Mouse (Mus musculus) MEL (cell line): Measurements from ENCODE around the gene Adcy4. TPM values are rescaled to one million over a fixed set of nuclear protein-coding genes. Genes with fewer than 3 reads are reported as not detected.
A peak's percentile ranks its signal among the peaks of the same experiment; 100 is the strongest.

ENCODE experiments used
- DNase-seq: peaks from one replicate; pipeline ENCODE4 v3.0.0; 2011; ENCODE audit warnings: low read depth, low spot score
- H3K27ac ChIP-seq: 2 replicates; pipeline ENCODE4 v1.5.1; 2012; ENCODE audit warnings: low read depth, mild to moderate bottlenecking, control low read depth, low read length, moderate library complexity; ENCODE audit not compliant: control insufficient read depth
- H3K27me3 ChIP-seq, 2 experiments: fragments of 150-350 bp in 1 of 2; sonication (generic) in 1 of 2; 2 replicates each; pipeline ENCODE4 v1.6.1; 2012; ENCODE audit warnings: low read length in 2 of 2, mild to moderate bottlenecking in 2 of 2, improper control_type of control experiment in 1 of 2, moderate library complexity in 1 of 2; ENCODE audit not compliant: insufficient read depth in 2 of 2, control insufficient read depth in 1 of 2
- H3K36me3 ChIP-seq, 2 experiments: 2 replicates each; pipeline ENCODE4 v1.6.1; 2012 to 2014; ENCODE audit warnings: low read length in 2 of 2, improper control_type of control experiment in 1 of 2, inconsistent platforms in 1 of 2, mild to moderate bottlenecking in 1 of 2; ENCODE audit not compliant: insufficient read depth in 2 of 2, control insufficient read depth in 1 of 2
- H3K4me1 ChIP-seq, 2 experiments: fragments of 150-350 bp in 1 of 2; sonication (generic) in 1 of 2; 2 replicates each; pipeline ENCODE4 v1.6.1; 2012; ENCODE audit warnings: low read length in 2 of 2, improper control_type of control experiment in 1 of 2, mild to moderate bottlenecking in 1 of 2; ENCODE audit not compliant: insufficient read depth in 2 of 2, control insufficient read depth in 1 of 2
- H3K4me3 ChIP-seq, 2 experiments: fragments of 150-350 bp in 1 of 2; sonication (generic) in 1 of 2; 2 replicates each; pipeline ENCODE4 v1.5.1; 2012; ENCODE audit warnings: low read depth in 2 of 2, low read length in 2 of 2, mild to moderate bottlenecking in 2 of 2, moderate library complexity in 2 of 2, control low read depth in 1 of 2, improper control_type of control experiment in 1 of 2; ENCODE audit not compliant: control insufficient read depth in 1 of 2, insufficient read depth in 1 of 2
- H3K79me2 ChIP-seq: 2 replicates; pipeline ENCODE4 v1.6.1; 2012; ENCODE audit warnings: mild to moderate bottlenecking, low read length, moderate library complexity; ENCODE audit not compliant: control insufficient read depth, poor library complexity, insufficient read depth
- H3K9ac ChIP-seq: 2 replicates; pipeline ENCODE4 v1.6.1; 2012; ENCODE audit warnings: low read depth, mild to moderate bottlenecking, control low read depth, low read length, moderate library complexity; ENCODE audit not compliant: control insufficient read depth, poor library complexity, severe bottlenecking
- H3K9me3 ChIP-seq: fragments of 150-350 bp; sonication (generic); replicated peaks from 2 replicates; pipeline ENCODE4 v1.6.1; 2012; ENCODE audit warnings: mild to moderate bottlenecking, low read length, improper control_type of control experiment, moderate library complexity; ENCODE audit not compliant: insufficient read depth
- BHLHE40 ChIP-seq: IDR thresholded peaks from 2 replicates; pipeline ENCODE4 v1.6.1; 2012; ENCODE audit warnings: low read depth, mild to moderate bottlenecking, inconsistent platforms, low read length, improper control_type of control experiment, borderline replicate concordance
- ELF1 ChIP-seq: IDR thresholded peaks from 2 replicates; pipeline ENCODE4 v1.6.1; 2014; ENCODE audit warnings: low read depth, mild to moderate bottlenecking, inconsistent platforms, low read length, improper control_type of control experiment, moderate library complexity
- EP300 ChIP-seq, 2 experiments: IDR thresholded peaks; 2 replicates each; pipeline ENCODE4 v1.6.1; 2011; ENCODE audit warnings: improper control_type of control experiment in 2 of 2, low read length in 2 of 2, low read depth in 1 of 2, mild to moderate bottlenecking in 1 of 2
- GABPA ChIP-seq: IDR thresholded peaks from 2 replicates; pipeline ENCODE4 v1.6.1; 2012; ENCODE audit warnings: low read depth, mild to moderate bottlenecking, inconsistent platforms, low read length, improper control_type of control experiment, moderate library complexity
- GATA1 ChIP-seq: IDR thresholded peaks from 2 replicates; pipeline ENCODE4 v1.6.1; 2011; ENCODE audit warnings: low read depth, low read length, improper control_type of control experiment
- HCFC1 ChIP-seq: IDR thresholded peaks from 2 replicates; pipeline ENCODE4 v1.6.1; 2012; ENCODE audit warnings: low read depth, mild to moderate bottlenecking, inconsistent platforms, low read length, improper control_type of control experiment, moderate library complexity
- JUND ChIP-seq: IDR thresholded peaks from 2 replicates; pipeline ENCODE4 v1.6.1; 2011; ENCODE audit warnings: low read depth, mild to moderate bottlenecking, improper control_type of control experiment, low read length
- MAFK ChIP-seq: IDR thresholded peaks from 2 replicates; pipeline ENCODE4 v1.6.1; 2011; ENCODE audit warnings: low read depth, mild to moderate bottlenecking, low read length, improper control_type of control experiment, borderline replicate concordance
- MAX ChIP-seq: IDR thresholded peaks from 2 replicates; pipeline ENCODE4 v1.6.1; 2011; ENCODE audit warnings: low read length, improper control_type of control experiment
- MXI1 ChIP-seq: IDR thresholded peaks from 2 replicates; pipeline ENCODE4 v1.6.1; 2011; ENCODE audit warnings: mild to moderate bottlenecking, low read depth, low read length, improper control_type of control experiment
- MYB ChIP-seq: IDR thresholded peaks from 2 replicates; pipeline ENCODE4 v1.6.1; 2011; ENCODE audit warnings: mild to moderate bottlenecking, low read depth, low read length, improper control_type of control experiment
- NELFE ChIP-seq: IDR thresholded peaks from 2 replicates; pipeline ENCODE4 v1.6.1; 2011; ENCODE audit warnings: low read depth, low read length, improper control_type of control experiment
- RAD21 ChIP-seq: IDR thresholded peaks from 2 replicates; pipeline ENCODE4 v1.6.1; 2011; ENCODE audit warnings: mild to moderate bottlenecking, low read depth, low read length, improper control_type of control experiment
- RCOR1 ChIP-seq: IDR thresholded peaks from 2 replicates; pipeline ENCODE4 v1.6.1; 2012; ENCODE audit warnings: low read depth, mild to moderate bottlenecking, inconsistent platforms, low read length, improper control_type of control experiment
- SIN3A ChIP-seq: IDR thresholded peaks from 2 replicates; pipeline ENCODE4 v1.6.1; 2012; ENCODE audit warnings: low read length, improper control_type of control experiment, inconsistent platforms
- SMC3 ChIP-seq: IDR thresholded peaks from 2 replicates; pipeline ENCODE4 v1.6.1; 2011; ENCODE audit warnings: low read depth, low read length, improper control_type of control experiment
- TBP ChIP-seq: IDR thresholded peaks from 2 replicates; pipeline ENCODE4 v1.8.0; 2011; ENCODE audit warnings: low read depth, low read length, improper control_type of control experiment
- TCF12 ChIP-seq: IDR thresholded peaks from 2 replicates; pipeline ENCODE4 v1.6.1; 2014; ENCODE audit warnings: low read depth, mild to moderate bottlenecking, inconsistent platforms, low read length, improper control_type of control experiment, moderate library complexity
- UBTF ChIP-seq: IDR thresholded peaks from 2 replicates; pipeline ENCODE4 v1.6.1; 2012; ENCODE audit warnings: low read depth, mild to moderate bottlenecking, inconsistent platforms, low read length, improper control_type of control experiment, moderate library complexity, borderline replicate concordance; ENCODE audit not compliant: insufficient read depth
- USF1 ChIP-seq: IDR thresholded peaks from 2 replicates; pipeline ENCODE4 v1.6.1; 2014; ENCODE audit warnings: low read depth, mild to moderate bottlenecking, inconsistent platforms, low read length, improper control_type of control experiment, moderate library complexity
- ZC3H11A ChIP-seq: IDR thresholded peaks from 2 replicates; pipeline ENCODE4 v1.6.1; 2012; ENCODE audit warnings: low read depth, mild to moderate bottlenecking, inconsistent platforms, low read length, improper control_type of control experiment
- ZKSCAN1 ChIP-seq: IDR thresholded peaks from 2 replicates; pipeline ENCODE4 v1.6.1; 2012; ENCODE audit warnings: low read depth, mild to moderate bottlenecking, inconsistent platforms, low read length, improper control_type of control experiment, moderate library complexity
- ZNF384 ChIP-seq: IDR thresholded peaks from 2 replicates; pipeline ENCODE4 v1.6.1; 2012; ENCODE audit warnings: low read depth, mild to moderate bottlenecking, inconsistent platforms, low read length, improper control_type of control experiment
- polyA plus RNA-seq, 2 experiments: library from polyadenylated mRNA; stranded (reverse) in 1 of 2; unstranded in 1 of 2; fragments of >175 nt in 1 of 2; fragments of >200 nt in 1 of 2; gene quantifications; 2 replicates each; pipeline versions ENCODE4 v1.2.1 to v1.2.4; 2012; ENCODE audit warnings: low replicate concordance in 2 of 2, low read depth in 1 of 2; ENCODE audit not compliant: insufficient read length in 2 of 2, insufficient read depth in 1 of 2, missing spikeins in 1 of 2
- total RNA-seq: library from RNA; depleted of rRNA; stranded (reverse); fragments of 300-350 nt; gene quantifications from 2 replicates; pipeline ENCODE4 v1.2.3, GENCODE M21; 2012

Adcy4 gene
- total and polyA plus RNA-seq, 3 experiments, result 0.19 to 0.35 TPM; not detected in 1

- TF ChIP-seq BHLHE40 (peak; percentile 62; the same call in 1 of the 2 replicates), TBP (peak; percentile 79), GATA1 (peak; percentile 88), GABPA (no peak), SMC3 (no peak), HCFC1 (peak; percentile 72), EP300 (IDR thresholded peaks at IDR 0.05; ENCODE audit: low read depth in 1 of 2, low read length in 2 of 2) (peak; percentile 65 to 89), MAX (peak; percentile 90), RAD21 (no peak), RCOR1 (peak; percentile 52; the same call in 1 of the 2 replicates), ZC3H11A (no peak), TCF12 (peak; percentile 91), MAFK (no peak), NELFE (peak; percentile 53), ZNF384 (no peak; the same call in 1 of the 2 replicates)
Observed at GRCm38 (mm10) chr14:55769087-55769703, 14.7 kb downstream of the Adcy4 start (continued).

DNA sequence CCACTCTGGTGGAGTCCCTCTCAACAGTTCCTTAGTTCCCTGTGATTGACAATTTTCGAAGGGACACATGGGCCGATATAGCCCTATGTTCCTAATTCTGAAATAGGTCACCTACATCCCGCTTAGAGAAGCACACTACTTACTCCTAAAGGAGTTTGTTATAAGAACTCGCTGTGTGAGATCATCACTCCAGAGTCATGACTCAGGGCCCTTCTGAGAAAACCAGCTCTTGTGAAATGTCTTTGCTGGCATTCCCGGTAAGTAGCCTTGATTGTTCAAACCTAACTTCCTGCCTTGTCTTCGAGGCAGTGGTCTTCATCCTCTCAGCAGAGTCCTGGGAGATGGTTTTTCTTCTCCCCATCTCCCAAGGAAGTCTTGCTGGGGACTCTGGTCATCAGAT, 15.3 kb downstream of the Adcy4 start:
- Histone ChIP-seq H3K27ac (peak overlapping the region; percentile 95), H3K27me3 (no peaks in the 10 kb centered on the region), H3K9ac (peak overlapping the region; percentile 77; the same call in 1 of the 2 replicates), H3K79me2 (peaks cover 2% of the 10 kb centered on the region; the same call in 1 of the 2 replicates), H3K4me1 (peaks cover 6 to 46% of the 10 kb centered on the region in 2 experiments), H3K4me3 (no peak overlapping the region), H3K36me3 (peaks cover 0 to 18% of the 10 kb centered on the region in 2 experiments; a peak in 2 of 4 replicates), H3K9me3 (no peaks in the 10 kb centered on the region)
- DNase-seq, result no peak
- TF ChIP-seq GABPA (no peak), TCF12 (no peak), USF1 (no peak), JUND (no peak), SMC3 (no peak), TBP (no peak), UBTF (no peak), MAX (no peak), SIN3A (no peak), ZNF384 (no peak), MXI1 (no peak), MYB (no peak), ZKSCAN1 (no peak), HCFC1 (no peak), ELF1 (no peak)
